Mouse (Mus musculus): ENCODE results near the gene Fam171a2. TPM values are rescaled to one million over a fixed set of nuclear protein-coding genes. Genes with fewer than 3 reads are reported as not detected.
A peak's percentile ranks its signal among the peaks of the same experiment; 100 is the strongest.

Fam171a2 gene
- total and polyA plus RNA-seq, 2 experiments from 2014 or later, result 1.7 to 40.8 TPM

- no peak for DNase-seq (ENCODE audit: low spot score)
Observed at GRCm38 (mm10) chr11:102494063-102494650, 46.7 kb upstream of the Fam171a2 start.

GRCm38 (mm10) chr11:102493241-102493640, 45.8 kb upstream of the Fam171a2 start:
- ATAC-seq (ENCODE audit: insufficient read depth, low read depth) (peak; percentile 55; the same call in 1 of the 2 replicates), DNase-seq (ENCODE audit: low spot score) (peak; percentile 42)
- no peak for TF ChIP-seq CTCF (IDR thresholded peaks at IDR 0.05; ENCODE audit: low read depth)
- no peak for TF ChIP-seq EP300 (IDR thresholded peaks at IDR 0.05; ENCODE audit: low read depth)
- H3K4me1 ChIP-seq (ENCODE audit: control insufficient read depth, insufficient read depth), result 0 out of 2 replicates have a peak, but pooled peaks cover 9% of the 10 kb centered on the region
- peak overlapping the region; percentile 58 for H3K27ac ChIP-seq (ENCODE audit: low read depth)
- H3K9me3 ChIP-seq (replicated peaks; ENCODE audit: control insufficient read depth, low read length), result no peaks in the 10 kb centered on the region
- no peak overlapping the region for H3K4me2 ChIP-seq (ENCODE audit: low read depth, low read length)
- H3K27me3 ChIP-seq (ENCODE audit: control insufficient read depth, insufficient read depth, low read length), result no peaks in the 10 kb centered on the region
- H3K4me3 ChIP-seq (ENCODE audit: low read depth, low read length), result no peak overlapping the region
- peaks cover 22% of the 10 kb centered on the region for H3K36me3 ChIP-seq (replicated peaks; ENCODE audit: control insufficient read depth, insufficient read depth, low read length)
- 35% methylated on average over 2 of the region's 2 CpGs for WGBS
- H3K9ac ChIP-seq (replicated peaks; ENCODE audit: low read depth, low read length), result no peak overlapping the region

More at GRCm38 (mm10) chr11:102494063-102494650, 46.7 kb upstream of the Fam171a2 start:
- H3K9ac ChIP-seq (replicated peaks; ENCODE audit: low read depth, low read length), result no peak overlapping the region
- TF ChIP-seq CTCF (IDR thresholded peaks at IDR 0.05; ENCODE audit: low read depth) (no peak), EP300 (IDR thresholded peaks at IDR 0.05; ENCODE audit: low read depth) (no peak)
- H3K27ac ChIP-seq (ENCODE audit: low read depth), result peak overlapping the region; percentile 69
- 61% methylated on average over 7 of the region's 7 CpGs for WGBS
- H3K36me3 ChIP-seq (replicated peaks; ENCODE audit: control insufficient read depth, insufficient read depth, low read length), result peaks cover 30% of the 10 kb centered on the region
- H3K27me3 ChIP-seq (ENCODE audit: control insufficient read depth, insufficient read depth, low read length), result no peaks in the 10 kb centered on the region
- H3K4me1 ChIP-seq (ENCODE audit: control insufficient read depth, insufficient read depth), result 0 out of 2 replicates have a peak, but pooled peaks cover 9% of the 10 kb centered on the region
- ATAC-seq (ENCODE audit: insufficient read depth, low read depth), result peak; percentile 39; the same call in 1 of the 2 replicates
- H3K4me2 ChIP-seq (ENCODE audit: low read depth, low read length), result no peak overlapping the region
- H3K4me3 ChIP-seq (ENCODE audit: low read depth, low read length), result no peak overlapping the region
- no peaks in the 10 kb centered on the region for H3K9me3 ChIP-seq (replicated peaks; ENCODE audit: control insufficient read depth, low read length)

GRCm38 (mm10) chr11:102487901-102488300, 40.4 kb upstream of the Fam171a2 start:
- DNase-seq (ENCODE audit: low spot score), result no peak
- no peak overlapping the region for H3K27ac ChIP-seq (ENCODE audit: low read depth)
- 70% methylated on average over 2 of the region's 2 CpGs for WGBS
- H3K4me1 ChIP-seq (ENCODE audit: control insufficient read depth, insufficient read depth), result no peaks in the 10 kb centered on the region
- no peak for ATAC-seq (ENCODE audit: insufficient read depth, low read depth)
- no peak overlapping the region for H3K9ac ChIP-seq (replicated peaks; ENCODE audit: low read depth, low read length)
- TF ChIP-seq EP300 (IDR thresholded peaks at IDR 0.05; ENCODE audit: low read depth), result no peak
- TF ChIP-seq CTCF (IDR thresholded peaks at IDR 0.05; ENCODE audit: low read depth), result no peak
- no peak overlapping the region for H3K4me2 ChIP-seq (ENCODE audit: low read depth, low read length)
- H3K27me3 ChIP-seq (ENCODE audit: control insufficient read depth, insufficient read depth, low read length), result no peaks in the 10 kb centered on the region
- no peak overlapping the region for H3K4me3 ChIP-seq (ENCODE audit: low read depth, low read length)
- H3K36me3 ChIP-seq (replicated peaks; ENCODE audit: control insufficient read depth, insufficient read depth, low read length), result peaks cover 31% of the 10 kb centered on the region
- H3K9me3 ChIP-seq (replicated peaks; ENCODE audit: control insufficient read depth, low read length), result no peaks in the 10 kb centered on the region

- peak; percentile 77 for DNase-seq (ENCODE audit: low spot score)
- peak; percentile 82 for ATAC-seq (ENCODE audit: insufficient read depth, low read depth)
- 59% methylated on average over 11 of the region's 11 CpGs for WGBS
- Histone ChIP-seq H3K27me3 (ENCODE audit: control insufficient read depth, insufficient read depth, low read length) (no peaks in the 10 kb centered on the region), H3K4me1 (ENCODE audit: control insufficient read depth, insufficient read depth) (no peaks in the 10 kb centered on the region), H3K4me2 (ENCODE audit: low read depth, low read length) (no peak overlapping the region), H3K9ac (replicated peaks; ENCODE audit: low read depth, low read length) (no peak overlapping the region), H3K27ac (ENCODE audit: low read depth) (no peak overlapping the region), H3K4me3 (ENCODE audit: low read depth, low read length) (no peak overlapping the region), H3K9me3 (replicated peaks; ENCODE audit: control insufficient read depth, low read length) (no peaks in the 10 kb centered on the region), H3K36me3 (replicated peaks; ENCODE audit: control insufficient read depth, insufficient read depth, low read length) (peaks cover 38% of the 10 kb centered on the region)
- TF ChIP-seq CTCF (IDR thresholded peaks at IDR 0.05; ENCODE audit: low read depth) (peak; percentile 80), EP300 (IDR thresholded peaks at IDR 0.05; ENCODE audit: low read depth) (no peak)
Observed at GRCm38 (mm10) chr11:102486733-102487386, 39.4 kb upstream of the Fam171a2 start.

GRCm38 (mm10) chr11:102481779-102482178, 34.3 kb upstream of the Fam171a2 start:
- ATAC-seq (ENCODE audit: insufficient read depth, low read depth), result no peak

More at GRCm38 (mm10) chr11:102481779-102482178, 34.3 kb upstream of the Fam171a2 start:
- H3K27me3 ChIP-seq (ENCODE audit: control insufficient read depth, insufficient read depth, low read length), result no peaks in the 10 kb centered on the region
- no peak overlapping the region for H3K4me2 ChIP-seq (ENCODE audit: low read depth, low read length)
- WGBS, result 88% methylated on average over 10 of the region's 10 CpGs
- no peak overlapping the region for H3K27ac ChIP-seq (ENCODE audit: low read depth)
- no peak overlapping the region for H3K9ac ChIP-seq (replicated peaks; ENCODE audit: low read depth, low read length)
- H3K4me1 ChIP-seq (ENCODE audit: control insufficient read depth, insufficient read depth), result no peaks in the 10 kb centered on the region
- no peaks in the 10 kb centered on the region for H3K9me3 ChIP-seq (replicated peaks; ENCODE audit: control insufficient read depth, low read length)
- no peak for TF ChIP-seq CTCF (IDR thresholded peaks at IDR 0.05; ENCODE audit: low read depth)
- TF ChIP-seq EP300 (IDR thresholded peaks at IDR 0.05; ENCODE audit: low read depth), result no peak
- no peak overlapping the region for H3K4me3 ChIP-seq (ENCODE audit: low read depth, low read length)
- H3K36me3 ChIP-seq (replicated peaks; ENCODE audit: control insufficient read depth, insufficient read depth, low read length), result peaks cover 78% of the 10 kb centered on the region
- no peak for DNase-seq (ENCODE audit: low spot score)
